Mouse (Mus musculus) right cerebral cortex, postnatal 4 days (tissue): ENCODE measurements around the gene Rspo1.

ENCODE experiments used
- DNase-seq: peaks from one replicate; pipeline ENCODE4 v3.0.0-alpha.2; 2022

Rspo1 gene

GRCm38 (mm10) chr4:125034341-125034740 is 48.1 kb downstream of the Rspo1 start:
- DNase-seq = no peak

- no peak for DNase-seq
Observed at GRCm38 (mm10) chr4:125044454-125044853, 58.2 kb downstream of the Rspo1 start.

GRCm38 (mm10) chr4:125055385-125055784 is 69.2 kb downstream of the Rspo1 start:
- DNase-seq = no peak

DNA sequence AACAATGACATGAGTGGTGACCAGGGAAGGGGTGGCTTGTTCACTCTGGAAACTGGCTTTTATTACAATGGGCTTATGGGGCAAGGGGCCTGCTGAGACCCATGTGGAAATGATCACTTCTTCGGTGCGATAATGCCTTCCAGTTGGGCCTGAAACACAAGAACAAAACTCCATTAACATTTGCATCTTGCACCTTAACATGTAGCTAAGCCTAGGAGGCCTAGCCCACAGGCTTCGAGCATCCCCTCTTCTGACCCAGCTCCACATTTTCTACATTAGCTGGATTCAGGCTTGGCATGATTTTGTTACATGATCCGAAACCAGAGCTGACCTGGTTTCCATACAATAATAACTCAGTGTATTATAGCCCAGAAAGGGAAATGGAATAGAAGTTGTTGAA is 70.2 kb downstream of the Rspo1 start:
- DNase-seq = no peak

DNA sequence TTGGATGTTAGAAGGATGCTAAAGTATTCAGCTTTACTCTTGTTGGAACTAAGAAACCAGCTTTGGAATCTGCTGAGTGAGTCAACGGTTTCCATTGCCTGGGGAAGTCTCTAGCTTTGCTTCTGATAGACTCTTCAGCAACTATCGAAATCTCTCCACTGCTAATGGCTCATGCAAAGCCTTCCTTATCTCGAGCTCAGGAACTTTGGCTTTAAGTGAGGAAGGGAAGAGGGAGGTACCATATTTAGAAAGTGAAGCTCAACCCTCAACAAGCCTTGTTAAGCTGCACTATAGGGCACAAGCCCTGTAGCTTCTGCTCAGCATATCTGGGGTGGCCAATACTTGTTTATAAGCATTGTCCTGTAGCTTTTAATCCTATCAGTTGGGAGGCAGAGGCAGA is 71.0 kb downstream of the Rspo1 start:
- DNase-seq = no peak

DNA sequence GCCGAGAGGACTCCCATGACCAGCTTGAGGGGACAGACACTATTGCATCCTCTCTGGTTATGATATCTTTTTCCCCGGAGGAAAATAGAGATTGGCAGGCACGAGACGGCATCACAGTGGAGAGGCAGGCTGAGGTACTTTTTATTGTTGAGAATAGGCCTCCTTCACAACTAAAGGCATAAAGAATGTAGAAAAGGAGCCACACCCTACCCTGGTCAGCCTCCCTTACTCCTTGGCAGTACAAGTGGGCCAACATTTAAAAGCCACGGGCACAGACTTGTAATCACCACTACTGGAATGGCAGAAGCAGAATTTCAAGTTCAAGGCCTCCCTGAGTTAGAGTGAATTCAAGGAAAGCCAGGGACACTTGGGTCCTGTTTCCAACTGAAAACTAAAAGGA is 71.8 kb downstream of the Rspo1 start:
- no peak for DNase-seq
